Mouse (Mus musculus) cortical plate, adult 2 months (tissue): ENCODE measurements around the gene Acsbg2. TPM values are rescaled to one million over a fixed set of nuclear protein-coding genes. Genes with fewer than 3 reads are reported as not detected.

Experiments
- H3K27ac ChIP-seq: fragments of 200-500 bp; 2 replicates; pipeline ENCODE4 v1.5.1; 2012; ENCODE audit warnings: low read length, control low read depth, inconsistent platforms; ENCODE audit not compliant: insufficient read depth
- H3K4me1 ChIP-seq: fragments of 200-500 bp; 2 replicates; pipeline ENCODE4 v1.6.1; 2011; ENCODE audit warnings: low read length; ENCODE audit not compliant: control insufficient read depth, insufficient read depth
- H3K4me3 ChIP-seq: fragments of 200-500 bp; 2 replicates; pipeline ENCODE4 v1.5.1; 2011; ENCODE audit warnings: mild to moderate bottlenecking, low read length, control low read depth; ENCODE audit not compliant: insufficient read depth
- CTCF ChIP-seq: fragments of 200-500 bp; IDR thresholded peaks from 2 replicates; pipeline ENCODE4 v1.5.1; 2011; ENCODE audit warnings: mild to moderate bottlenecking, control low read depth, low read length; ENCODE audit not compliant: insufficient read depth; ENCODE audit errors: extremely low read depth
- POLR2A ChIP-seq: fragments of 200-500 bp; IDR thresholded peaks from 2 replicates; pipeline ENCODE4 v1.6.1; 2011; ENCODE audit warnings: mild to moderate bottlenecking, low read length, control low read depth; ENCODE audit not compliant: insufficient read depth; ENCODE audit errors: extremely low read depth
- polyA plus RNA-seq: library from polyadenylated mRNA; depleted of rRNA; stranded (reverse); fragments of >200 nt; gene quantifications from 2 replicates; pipeline ENCODE4 v1.2.3, GENCODE M21; 2012

The Acsbg2 gene
- polyA plus RNA-seq, 1 experiment = not detected

DNA sequence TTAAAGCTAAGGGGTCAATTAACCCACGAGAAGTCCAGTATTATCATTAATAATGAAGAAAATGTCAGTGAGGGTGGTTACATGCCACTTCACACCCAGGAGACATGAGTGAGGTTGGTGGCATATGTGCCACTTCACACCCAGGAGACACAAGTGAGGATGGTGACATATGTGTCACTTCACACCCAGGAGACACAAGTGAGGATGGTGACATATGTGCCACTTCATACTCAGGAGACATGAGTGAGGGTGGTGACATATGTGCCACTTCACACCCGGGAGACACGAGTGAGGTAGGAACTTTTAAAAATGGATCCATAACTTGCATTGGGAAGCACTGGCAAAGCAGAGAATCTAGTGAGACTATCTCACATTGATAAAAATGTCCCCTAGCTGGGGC, 23.1 kb downstream of the Acsbg2 start:
- TF ChIP-seq CTCF = no peak
- no peak for TF ChIP-seq POLR2A
- no peak overlapping the region for H3K4me3 ChIP-seq
- H3K4me1 ChIP-seq = no peaks in the 10 kb centered on the region

DNA sequence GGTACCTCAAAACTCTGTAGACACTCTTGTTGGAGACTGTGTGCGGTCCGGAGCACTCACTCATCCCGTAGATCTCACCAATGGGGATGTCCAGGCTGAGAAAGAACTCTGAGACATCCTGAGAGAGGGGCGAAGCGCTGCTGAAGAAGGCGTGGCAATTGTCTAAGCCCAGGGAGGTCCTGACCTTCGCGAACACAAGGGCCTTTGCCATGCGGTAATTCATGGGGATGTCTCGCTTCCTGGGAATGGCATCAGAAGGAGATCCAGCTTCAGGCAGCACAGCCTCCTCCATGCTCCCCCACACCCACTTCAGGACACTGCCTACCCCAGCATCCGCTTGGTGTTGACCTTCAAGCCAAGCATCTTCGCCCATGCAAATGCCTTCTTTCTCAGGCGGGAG, 24.5 kb downstream of the Acsbg2 start:
- H3K27ac ChIP-seq = no peak overlapping the region
- no peaks in the 10 kb centered on the region for H3K4me1 ChIP-seq
- TF ChIP-seq CTCF = no peak
- no peak overlapping the region for H3K4me3 ChIP-seq

More for the DNA sequence above, 23.1 kb downstream of the Acsbg2 start:
- no peak overlapping the region for H3K27ac ChIP-seq

DNA sequence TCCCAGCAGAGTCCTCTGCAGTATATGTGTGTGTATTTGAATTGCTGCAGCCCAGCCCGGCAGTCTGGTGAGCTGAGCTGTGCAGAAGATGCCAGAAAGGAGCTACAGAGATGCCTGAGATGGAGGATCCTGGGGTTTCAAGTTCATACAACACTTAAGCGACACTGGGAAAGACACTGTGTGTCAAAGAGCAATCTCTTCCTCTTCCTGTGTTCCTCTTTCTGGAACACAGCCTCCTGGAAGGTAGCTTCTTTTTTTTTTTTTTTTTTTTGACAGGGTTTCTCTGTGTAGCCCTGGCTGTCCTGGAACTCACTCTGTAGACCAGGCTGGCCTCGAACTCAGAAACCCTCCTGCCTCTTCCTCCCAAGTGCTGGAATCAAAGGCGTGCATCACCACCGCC, 25.5 kb downstream of the Acsbg2 start:
- H3K4me3 ChIP-seq = no peak overlapping the region
- TF ChIP-seq POLR2A = no peak
- TF ChIP-seq CTCF = no peak
- H3K27ac ChIP-seq = no peak overlapping the region
- no peaks in the 10 kb centered on the region for H3K4me1 ChIP-seq

DNA sequence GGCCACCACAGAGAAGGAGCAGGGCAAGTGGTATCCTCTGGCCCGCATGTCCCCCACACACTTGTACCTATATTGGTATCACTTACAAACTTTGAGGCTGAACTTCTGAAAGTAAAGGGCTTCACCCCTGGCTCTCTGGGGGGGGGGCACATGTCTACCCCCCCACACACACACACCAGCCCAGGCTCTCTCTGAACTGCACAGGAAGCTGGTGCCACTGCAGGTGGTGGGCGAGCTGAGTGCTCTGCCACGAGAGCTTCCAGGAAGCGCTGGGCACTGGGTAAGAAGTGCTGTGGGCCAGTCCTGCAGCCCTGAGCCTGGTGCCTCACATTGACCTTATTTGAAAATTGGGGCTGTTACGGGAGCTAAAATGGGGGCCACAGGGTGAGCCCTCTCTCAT, 30.6 kb downstream of the Acsbg2 start:
- Histone ChIP-seq H3K4me1 (no peaks in the 10 kb centered on the region), H3K27ac (no peak overlapping the region), H3K4me3 (no peak overlapping the region)
- TF ChIP-seq POLR2A (no peak), CTCF (no peak)

DNA sequence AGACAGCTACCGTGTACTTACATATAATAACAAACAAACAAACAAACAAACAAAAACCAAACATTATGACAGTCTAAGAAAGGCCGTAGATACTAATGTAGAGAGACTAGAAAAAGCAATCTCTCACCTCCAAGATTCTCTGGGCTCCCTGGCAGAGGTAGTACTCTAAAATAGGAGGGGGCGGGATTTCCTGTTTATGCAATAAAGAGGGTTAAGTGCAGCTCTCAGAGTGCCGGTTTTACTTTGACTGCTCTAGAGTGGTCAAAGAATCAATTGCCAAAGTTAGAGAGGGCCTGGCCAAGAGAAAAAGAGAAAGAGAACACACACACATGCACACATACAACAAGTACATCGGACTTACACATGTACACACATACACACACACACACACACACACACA, 32.1 kb downstream of the Acsbg2 start:
- H3K27ac ChIP-seq = no peak overlapping the region
- no peaks in the 10 kb centered on the region for H3K4me1 ChIP-seq
- TF ChIP-seq CTCF (no peak), POLR2A (no peak)
- H3K4me3 ChIP-seq = no peak overlapping the region

DNA sequence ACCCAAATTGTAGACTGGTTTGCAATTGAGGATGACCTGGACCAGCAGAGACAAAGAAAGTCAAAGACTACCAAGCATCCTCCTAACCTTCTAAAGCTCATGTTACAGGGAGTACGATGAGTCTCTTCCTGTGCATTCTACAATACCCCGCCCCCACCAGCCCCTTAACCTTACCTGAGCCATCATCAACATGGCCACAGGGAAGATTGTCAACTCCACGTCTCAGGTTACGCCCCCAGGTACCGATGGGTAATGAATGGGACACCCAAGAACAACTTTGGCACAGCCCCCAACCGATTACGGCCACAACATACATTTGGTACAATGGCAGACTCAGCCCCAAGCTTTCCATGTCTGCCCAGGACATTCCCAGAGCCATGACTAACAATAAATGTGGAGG, 33.7 kb downstream of the Acsbg2 start:
- H3K27ac ChIP-seq = no peak overlapping the region
- no peak overlapping the region for H3K4me3 ChIP-seq
- TF ChIP-seq CTCF (no peak), POLR2A (no peak)
- H3K4me1 ChIP-seq = no peaks in the 10 kb centered on the region

DNA sequence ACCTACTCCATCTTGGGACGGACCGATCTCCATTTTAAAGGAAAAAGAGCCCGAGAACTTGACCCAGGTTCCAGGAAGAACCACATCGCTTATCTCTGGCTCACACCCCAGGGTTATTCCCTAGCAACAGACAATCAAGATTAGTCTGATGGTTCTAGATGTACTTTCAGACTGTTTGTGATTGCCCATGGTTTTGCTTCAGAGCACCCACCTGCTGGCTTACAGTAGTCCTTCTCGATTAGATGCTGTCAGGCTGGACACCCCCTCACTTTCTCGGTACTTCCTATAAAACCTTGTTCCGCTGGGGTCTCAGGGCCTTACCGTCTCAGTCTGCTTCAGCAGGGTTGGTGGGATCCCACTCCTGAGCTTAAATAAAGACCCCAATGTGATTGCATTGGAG, 37.9 kb downstream of the Acsbg2 start:
- TF ChIP-seq CTCF (no peak), POLR2A (no peak)
- Histone ChIP-seq H3K4me3 (no peak overlapping the region), H3K4me1 (no peaks in the 10 kb centered on the region), H3K27ac (no peak overlapping the region)

DNA sequence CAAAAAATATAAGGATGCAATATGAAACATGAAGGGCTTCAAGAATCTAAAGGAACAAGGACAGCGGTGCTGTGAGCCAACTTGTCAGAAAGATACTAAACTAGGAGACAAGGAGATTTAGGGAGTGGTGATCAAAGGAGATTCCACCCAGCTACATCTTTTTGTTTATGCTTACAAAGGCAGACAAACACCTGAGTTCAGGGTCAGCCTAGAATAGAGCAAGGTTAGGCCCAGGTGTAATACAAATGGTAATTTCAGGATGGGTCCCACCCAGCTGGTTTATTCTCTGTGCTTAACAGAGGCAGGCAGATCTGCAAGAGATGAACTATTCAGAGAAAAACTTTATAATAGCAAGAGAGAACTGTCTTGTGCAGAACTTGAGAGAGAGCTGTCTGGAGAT, 40.9 kb downstream of the Acsbg2 start:
- Histone ChIP-seq H3K4me1 (no peaks in the 10 kb centered on the region), H3K27ac (no peak overlapping the region), H3K4me3 (no peak overlapping the region)
- no peak for TF ChIP-seq CTCF
- no peak for TF ChIP-seq POLR2A

DNA sequence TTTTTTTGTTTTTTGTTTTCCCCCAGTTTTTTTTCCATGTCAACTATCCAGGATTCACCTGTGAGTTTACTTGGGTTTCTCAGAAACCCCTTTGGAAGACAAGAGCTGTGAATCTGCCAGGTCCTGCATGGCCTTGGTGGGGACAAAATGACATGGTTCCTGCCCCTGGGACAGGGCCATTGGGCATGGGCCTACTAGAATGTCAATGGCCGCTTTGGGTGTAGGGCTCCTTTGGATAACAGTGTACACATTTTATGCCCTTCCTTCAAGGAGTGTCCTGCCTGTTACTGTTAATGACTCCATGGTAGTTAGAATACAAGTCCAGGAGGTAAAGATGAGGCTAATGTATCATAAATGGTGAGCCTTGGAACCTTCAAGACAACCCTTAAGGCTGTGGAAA, 41.3 kb downstream of the Acsbg2 start:
- no peak for TF ChIP-seq POLR2A
- TF ChIP-seq CTCF = no peak
- H3K4me3 ChIP-seq = no peak overlapping the region

DNA sequence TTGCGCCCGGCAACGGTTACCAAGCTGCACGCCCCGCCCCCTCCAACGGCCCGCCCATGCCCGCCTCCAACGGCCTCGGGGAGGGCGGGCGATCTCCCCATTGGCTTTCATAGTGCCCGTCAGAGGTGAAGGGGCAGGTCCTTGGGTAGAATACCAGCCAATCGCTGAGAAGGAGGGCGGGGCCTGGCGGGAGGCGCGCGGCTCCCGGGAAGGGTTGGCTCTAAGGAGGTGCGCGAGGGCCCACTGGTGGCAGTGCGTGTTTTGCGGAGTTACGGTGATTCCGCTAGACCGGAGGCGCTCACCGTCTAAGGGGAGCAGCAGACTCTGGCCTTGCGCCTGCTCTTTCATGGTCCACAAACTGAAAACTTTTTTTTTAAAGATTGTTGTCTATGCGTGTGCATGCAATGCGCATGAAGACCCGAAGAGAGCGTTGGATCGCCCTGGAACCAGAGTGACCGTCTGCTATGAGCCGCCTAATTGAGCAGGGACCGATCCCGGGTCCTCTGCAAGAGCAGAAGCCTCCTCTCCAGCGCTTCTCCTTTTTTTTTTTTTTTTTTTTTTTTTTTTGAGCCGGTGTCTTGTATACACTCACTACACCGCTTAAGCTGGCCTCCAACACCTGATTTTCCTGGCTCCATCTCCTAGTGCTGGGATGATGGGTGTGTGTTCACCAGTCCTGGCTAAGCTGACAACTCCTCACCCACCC, 43.0 kb downstream of the Acsbg2 start:
- H3K27ac ChIP-seq = no peak overlapping the region
- H3K4me1 ChIP-seq = peaks cover 3% of the 10 kb centered on the region; the same call in 1 of the 2 replicates
- peak; percentile 19; the same call in 1 of the 2 replicates for TF ChIP-seq CTCF
- peak; percentile 33; the same call in 1 of the 2 replicates for TF ChIP-seq POLR2A
- H3K4me3 ChIP-seq = peak overlapping the region; percentile 31

More for the DNA sequence above, 41.3 kb downstream of the Acsbg2 start:
- Histone ChIP-seq H3K4me1 (no peaks in the 10 kb centered on the region), H3K27ac (no peak overlapping the region)
